Mouse (Mus musculus) spleen, adult 12 weeks (tissue): ENCODE results near the gene Col1a2.

Experiments
- DNase-seq: peaks from one replicate; pipeline ENCODE4 v3.0.0; 2022; ENCODE audit warnings: low spot score

Gene Col1a2

DNA sequence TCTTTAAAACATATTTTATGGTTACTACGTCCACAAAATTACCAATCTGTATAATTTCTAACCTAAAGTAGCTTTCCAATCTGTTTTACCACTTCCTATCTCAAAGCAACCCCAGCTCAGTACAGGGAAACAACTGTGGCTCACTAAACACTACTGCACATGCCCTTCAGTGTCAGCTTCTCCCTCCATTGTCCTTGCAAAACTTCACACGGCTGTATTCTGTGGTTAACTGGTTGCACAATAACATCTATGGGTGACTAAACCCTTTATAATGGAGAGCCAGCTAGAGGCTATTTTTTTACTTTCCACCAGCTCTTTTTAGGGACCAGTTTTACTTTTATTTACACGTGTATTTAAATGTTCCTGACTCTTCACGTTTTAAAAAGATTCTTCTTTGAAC, 83.3 kb downstream of the Col1a2 start:
- no peak for DNase-seq

DNA sequence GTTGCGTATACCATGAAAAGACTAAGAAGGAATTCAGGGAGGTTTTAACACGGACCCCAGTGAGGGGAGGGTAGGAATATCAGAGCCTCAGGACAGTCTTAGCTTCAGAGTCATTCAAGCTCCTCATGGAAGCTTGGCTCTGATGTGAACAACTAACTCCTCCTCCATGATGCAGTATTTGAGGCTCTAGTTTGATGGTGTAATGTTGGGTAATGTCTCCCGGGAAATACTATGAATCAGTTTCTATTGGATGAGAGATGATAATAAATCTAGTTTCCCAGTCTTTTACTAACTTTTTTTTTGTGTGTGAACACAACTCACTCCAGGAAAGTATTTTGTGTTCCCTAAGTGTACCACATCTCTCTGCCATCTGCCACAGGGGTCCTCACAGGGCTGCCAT, 84.1 kb downstream of the Col1a2 start:
- no peak for DNase-seq

DNA sequence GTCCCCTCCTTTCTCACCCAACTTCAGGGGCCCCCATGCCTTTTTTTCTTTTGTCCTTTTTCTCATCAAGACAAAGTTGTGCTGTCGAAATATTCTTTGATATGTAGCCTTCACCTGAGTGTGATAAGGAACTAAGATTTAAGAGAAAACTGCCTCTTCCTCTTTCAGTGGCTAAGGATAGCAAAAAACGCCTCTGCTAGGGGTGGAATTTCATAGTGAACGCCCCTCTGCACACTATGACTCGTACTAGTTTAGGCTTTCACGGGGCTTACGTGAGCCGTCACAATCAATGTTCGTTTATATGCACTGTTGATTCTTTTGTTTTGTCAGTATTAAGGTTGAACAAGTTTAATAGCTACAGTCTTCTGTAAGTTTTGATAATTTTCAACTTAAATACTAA, 85.5 kb downstream of the Col1a2 start:
- DNase-seq = no peak
